Comparison of ENCODE assay signal across 8 mouse cellular contexts in the genomic region with DNA sequence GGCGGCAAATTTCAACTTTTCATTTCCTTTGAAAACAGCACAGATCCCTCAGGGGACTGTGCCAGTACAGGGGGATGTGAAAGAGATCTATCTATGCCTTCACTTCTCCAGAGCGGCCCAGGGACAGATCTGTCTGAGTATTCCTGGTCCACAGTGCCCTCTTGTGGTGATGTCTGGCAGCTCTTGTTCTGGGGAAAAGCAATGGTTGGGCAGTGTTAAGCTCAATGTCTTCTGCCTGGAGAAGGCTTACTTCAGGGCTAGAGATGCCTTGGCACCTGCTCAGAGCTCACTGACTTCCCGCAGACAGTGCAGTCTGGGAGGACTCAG. TPM values are rescaled to one million over a fixed set of nuclear protein-coding genes. Genes with fewer than 3 reads are reported as not detected.
DNase-seq lines count a peak whose midpoint lies in the region; ATAC-seq and TF ChIP-seq lines count a peak whose summit lies in the region.

No protein-coding gene starts in this region.

- no peak overlapping the region for H3K4me2 ChIP-seq in hindbrain, embryonic 11.5 days (replicated peaks; ENCODE audit: low read depth, low read length)
- H3K4me2 ChIP-seq in lung, postnatal 0 days (replicated peaks; ENCODE audit: low read depth, low read length) = no peak overlapping the region

- peak; percentile 89 for ATAC-seq in frontal cortex, adult (ENCODE audit: low TSS enrichment)
- peak; percentile 38; the same call in 1 of the 2 replicates for ATAC-seq in hindbrain, embryonic 11.5 days (ENCODE audit: low FRiP score)
- ATAC-seq in lung, postnatal 0 days = peak; percentile 83

- no peaks in the 10 kb centered on the region for H3K4me1 ChIP-seq in hindbrain, embryonic 11.5 days (replicated peaks; ENCODE audit: control insufficient read depth, insufficient read depth, low read length)
- no peaks in the 10 kb centered on the region for H3K4me1 ChIP-seq in lung, postnatal 0 days (ENCODE audit: insufficient read depth, low read depth, low read length)

- peak; percentile 93 for TF ChIP-seq CTCF in lung, postnatal 0 days (IDR thresholded peaks at IDR 0.05)

- peak; percentile 68 for DNase-seq in MEL-GATA-1-ER (ENCODE audit: extremely low read depth, low read depth)
- peak; percentile 79 for DNase-seq in cerebellum, adult 8-10 months
- peak; percentile 91 for DNase-seq in hindbrain, embryonic 11.5 days (ENCODE audit: low spot score)
- DNase-seq in layer of hippocampus, adult 9-11 months = peak; percentile 89
- DNase-seq in lung, postnatal 0 days (ENCODE audit: low spot score) = peak; percentile 92
- peak; percentile 83 for DNase-seq in ovary, postnatal 36 days (ENCODE audit: low spot score)
- DNase-seq in thymus, postnatal 14 days = peak; percentile 86

- no peak overlapping the region for H3K27ac ChIP-seq in hindbrain, embryonic 11.5 days (ENCODE audit: low read depth, low read length)
- no peak overlapping the region for H3K27ac ChIP-seq in lung, postnatal 0 days (ENCODE audit: low read length)

- H3K27me3 ChIP-seq in hindbrain, embryonic 11.5 days (ENCODE audit: control insufficient read depth, insufficient read depth, low read length) = no peaks in the 10 kb centered on the region
- H3K27me3 ChIP-seq in lung, postnatal 0 days (replicated peaks; ENCODE audit: insufficient read depth, low read length) = no peaks in the 10 kb centered on the region

- H3K36me3 ChIP-seq in hindbrain, embryonic 11.5 days (ENCODE audit: control insufficient read depth, insufficient read depth, low read length) = no peaks in the 10 kb centered on the region
- H3K36me3 ChIP-seq in lung, postnatal 0 days (ENCODE audit: insufficient read depth, low read length) = peaks cover 38% of the 10 kb centered on the region

- WGBS in hindbrain, embryonic 11.5 days = 17% methylated on average over 2 of the region's 3 CpGs
- WGBS in lung, postnatal 0 days = 7% methylated on average over 3 of the region's 3 CpGs

- no peaks in the 10 kb centered on the region for H3K9me3 ChIP-seq in hindbrain, embryonic 11.5 days (ENCODE audit: control insufficient read depth, low read length)
- no peaks in the 10 kb centered on the region for H3K9me3 ChIP-seq in lung, postnatal 0 days (ENCODE audit: low read length)

- TF ChIP-seq EP300 in lung, postnatal 0 days (IDR thresholded peaks at IDR 0.05) = no peak

- no peak overlapping the region for H3K4me3 ChIP-seq in hindbrain, embryonic 11.5 days (ENCODE audit: low read depth, low read length)
- no peak overlapping the region for H3K4me3 ChIP-seq in lung, postnatal 0 days (ENCODE audit: low read depth, low read length)

- H3K9ac ChIP-seq in hindbrain, embryonic 11.5 days (ENCODE audit: low read depth, low read length) = no peak overlapping the region
- H3K9ac ChIP-seq in lung, postnatal 0 days (replicated peaks; ENCODE audit: low read depth) = no peak overlapping the region

RNA-seq across cellular contexts. Expression of a gene that starts 17.8 kb away (rescaled TPM):
- polyA plus RNA-seq in hindbrain, embryonic 11.5 days (2014; fragmentation: Nextera tagmentation; extraction: Ambion mirVana) = 13.2 and 13.6 TPM in 2 replicates
- 14.4 and 15.5 TPM in 2 replicates for polyA plus RNA-seq in lung, postnatal 0 days (2015; fragmentation: Nextera tagmentation; extraction: Ambion mirVana)

RNA-seq across cellular contexts. Expression of a gene that starts 42.7 kb away (rescaled TPM):
- polyA plus RNA-seq in hindbrain, embryonic 11.5 days (2014; fragmentation: Nextera tagmentation; extraction: Ambion mirVana) = 20.2 and 21.2 TPM in 2 replicates
- 8.2 and 8.9 TPM in 2 replicates for polyA plus RNA-seq in lung, postnatal 0 days (2015; fragmentation: Nextera tagmentation; extraction: Ambion mirVana)

RNA-seq across cellular contexts. Expression of a gene that starts 45.9 kb away (rescaled TPM):
- 27.4 and 29.4 TPM in 2 replicates for polyA plus RNA-seq in hindbrain, embryonic 11.5 days (2014; fragmentation: Nextera tagmentation; extraction: Ambion mirVana)
- polyA plus RNA-seq in lung, postnatal 0 days (2015; fragmentation: Nextera tagmentation; extraction: Ambion mirVana) = 59.4 and 68.4 TPM in 2 replicates

Comparison
In these comparisons a context has a peak if more than half of its experiments do, and no peak if none do; other contexts are left out.
1. ATAC-seq: peak in every context shown above with its lines; median percentile 89 in frontal cortex, adult; 83 in lung, postnatal 0 days; 38 in hindbrain, embryonic 11.5 days.